Mouse (Mus musculus) limb, embryonic 14.5 days (tissue): ENCODE measurements around the gene Olfr777. TPM values are rescaled to one million over a fixed set of nuclear protein-coding genes. Genes with fewer than 3 reads are reported as not detected.

ENCODE experiments used
- ATAC-seq: fragments of 200-750 bp; cut with Nextera tagmentation; 2 replicates; pipeline ENCODE4 v1.8.0; 2017; ENCODE audit warnings: low read depth, moderate number of reproducible peaks, moderate TSS enrichment; ENCODE audit not compliant: low FRiP score
- DNase-seq: peaks from one replicate; pipeline ENCODE4 v3.0.0-alpha.2; 2015; ENCODE audit warnings: low spot score
- H3K27ac ChIP-seq: fragments of 300-500 bp; sonication (generic); replicated peaks from 2 replicates; pipeline ENCODE4 v1.5.1; 2014; ENCODE audit warnings: low read depth, mild to moderate bottlenecking, low read length, moderate library complexity, mixed read lengths
- H3K27me3 ChIP-seq: fragments of 300-500 bp; sonication (generic); 2 replicates; pipeline ENCODE4 v1.6.1; 2014; ENCODE audit warnings: low read length, mixed read lengths; ENCODE audit not compliant: control insufficient read depth, insufficient read depth
- H3K36me3 ChIP-seq: fragments of 300-500 bp; sonication (generic); 2 replicates; pipeline ENCODE4 v1.6.1; 2014; ENCODE audit warnings: mild to moderate bottlenecking, low read length, moderate library complexity, mixed read lengths; ENCODE audit not compliant: control insufficient read depth, insufficient read depth
- H3K4me1 ChIP-seq: fragments of 300-500 bp; sonication (generic); 2 replicates; pipeline ENCODE4 v1.6.1; 2014; ENCODE audit warnings: antibody characterized with exemption, low read length, mixed read lengths; ENCODE audit not compliant: control insufficient read depth, insufficient read depth
- H3K4me2 ChIP-seq: fragments of 300-500 bp; sonication (generic); replicated peaks from 2 replicates; pipeline ENCODE4 v1.6.1; 2014; ENCODE audit warnings: low read depth, mild to moderate bottlenecking, low read length, moderate library complexity; ENCODE audit not compliant: severe bottlenecking
- H3K4me3 ChIP-seq: fragments of 300-500 bp; sonication (generic); replicated peaks from 2 replicates; pipeline ENCODE4 v1.5.1; 2014; ENCODE audit warnings: low read length
- H3K9ac ChIP-seq: fragments of 300-500 bp; sonication (generic); 2 replicates; pipeline ENCODE4 v1.6.1; 2014; ENCODE audit warnings: mild to moderate bottlenecking, low read depth, low read length, moderate library complexity; ENCODE audit not compliant: severe bottlenecking
- H3K9me3 ChIP-seq: fragments of 300-500 bp; sonication (generic); 2 replicates; pipeline ENCODE4 v1.6.1; 2016; ENCODE audit warnings: low read length; ENCODE audit not compliant: control insufficient read depth
- POLR2A ChIP-seq: fragments of 200-500 bp; IDR thresholded peaks from 2 replicates; pipeline ENCODE4 v1.8.0; 2012; ENCODE audit warnings: inconsistent platforms, mild to moderate bottlenecking, moderate library complexity, borderline replicate concordance; ENCODE audit not compliant: insufficient read depth, insufficient read length; ENCODE audit errors: extremely low read depth
- WGBS: fragments of 180-500 bp; shearing (Covaris S2); extraction: QIAGEN DNeasy Blood & Tissue Kit; methylation state at CpG from one replicate; pipeline ENCODE4 v1.1.7; 2014; 5-methylcytosine and 5-hydroxymethylcytosine counted together
- polyA plus RNA-seq, 2 experiments: library from polyadenylated mRNA; depleted of rRNA in 1 of 2; stranded (reverse) in 1 of 2; unstranded in 1 of 2; fragments of >200 nt; fragmentation: Nextera tagmentation in 1 of 2; extraction: Ambion mirVana in 1 of 2; gene quantifications; 2 replicates each; pipeline versions ENCODE4 v1.2.1 to v1.2.3; 2012 to 2014

Gene Olfr777
- polyA plus RNA-seq, 2 experiments = not detected

DNA sequence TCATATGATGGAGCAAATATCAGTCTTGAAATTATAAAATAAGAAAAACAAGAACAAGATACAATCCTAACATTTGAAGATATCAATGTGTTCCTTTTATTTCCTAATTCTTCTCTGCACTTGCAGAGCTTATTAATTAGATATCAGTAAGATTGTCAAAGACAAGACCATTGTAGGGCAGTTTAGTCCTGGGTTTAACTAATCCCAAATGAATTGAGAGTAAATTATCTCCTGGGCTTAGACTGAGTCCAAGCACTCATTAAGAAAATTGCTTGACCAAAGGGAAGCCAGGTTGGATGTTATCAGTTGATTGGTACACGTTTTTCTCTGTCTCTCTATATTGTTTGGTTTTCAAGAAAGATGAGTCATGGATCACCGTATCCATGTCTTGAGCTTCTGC is 35.4 kb downstream of the Olfr777 start, which contains the start of gene Olfr774:
Olfr774 (plus strand) TSS at position 301 of the 400 bp plus-strand sequence.
- no peaks in the 10 kb centered on the region for H3K9me3 ChIP-seq

DNA sequence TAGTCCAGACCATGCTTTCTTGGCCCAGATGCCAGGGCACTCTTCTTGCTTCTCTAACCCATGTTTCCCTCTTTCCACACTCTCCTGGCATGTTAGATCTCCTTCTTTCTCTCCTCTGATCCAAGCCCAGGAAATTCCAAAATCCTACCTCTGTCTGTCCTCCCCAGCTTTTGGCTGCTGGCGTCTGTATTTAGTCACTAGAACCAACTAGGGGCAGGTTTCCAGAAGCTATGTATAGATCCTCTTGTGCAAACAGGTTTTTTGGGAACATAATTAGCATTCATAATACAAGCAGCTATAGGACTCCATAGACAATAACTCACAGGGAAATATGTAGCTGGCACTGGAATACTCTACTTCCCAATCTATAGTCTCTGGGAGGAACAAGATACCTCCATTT is 40.5 kb downstream of the Olfr777 start:
- no peak overlapping the region for H3K27ac ChIP-seq
- H3K9me3 ChIP-seq = no peaks in the 10 kb centered on the region
- H3K36me3 ChIP-seq = no peaks in the 10 kb centered on the region
- WGBS = 91% methylated on average over 1 of the region's 1 CpGs
- no peak overlapping the region for H3K4me3 ChIP-seq
- ATAC-seq (no peak), DNase-seq (no peak)
- H3K9ac ChIP-seq = no peak overlapping the region
- H3K27me3 ChIP-seq = no peaks in the 10 kb centered on the region
- H3K4me1 ChIP-seq = no peaks in the 10 kb centered on the region
- no peak overlapping the region for H3K4me2 ChIP-seq
- no peak for TF ChIP-seq POLR2A

More for the DNA sequence above, 35.4 kb downstream of the Olfr777 start, which contains the start of gene Olfr774:
- Histone ChIP-seq H3K4me3 (no peak within 1 kb of the TSS), H3K4me1 (no peaks in the 10 kb centered on the region), H3K27ac (no peak within 1 kb of the TSS), H3K4me2 (no peak within 1 kb of the TSS), H3K27me3 (no peaks in the 10 kb centered on the region), H3K9ac (no peak within 1 kb of the TSS), H3K36me3 (no peaks in the 10 kb centered on the region)
- WGBS = 70% methylated on average over 2 of the region's 2 CpGs
- no peak for TF ChIP-seq POLR2A
- no peak for DNase-seq
- ATAC-seq = no peak

Other genes with a start within 250 kb of the Olfr777 start
- gene Olfr764-ps1, start 231.6 kb downstream of the Olfr777 start, polyA plus RNA-seq (2012; rRNA removed) = 0.01 TPM in 1 of 2 replicates, not detected in the other
- not detected in 2 replicates for gene Olfr764-ps1, start 231.6 kb downstream of the Olfr777 start, polyA plus RNA-seq (2014; fragmentation: Nextera tagmentation; extraction: Ambion mirVana)
- not detected in 2 replicates for gene Olfr765, start 221.5 kb downstream of the Olfr777 start, polyA plus RNA-seq (2012; rRNA removed)
- gene Olfr765, start 221.5 kb downstream of the Olfr777 start, polyA plus RNA-seq (2014; fragmentation: Nextera tagmentation; extraction: Ambion mirVana) = not detected in 2 replicates
- 0.03 TPM in 1 of 2 replicates, not detected in the other for gene Olfr766-ps1, start 202.5 kb downstream of the Olfr777 start, polyA plus RNA-seq (2012; rRNA removed)
- gene Olfr766-ps1, start 202.5 kb downstream of the Olfr777 start, polyA plus RNA-seq (2014; fragmentation: Nextera tagmentation; extraction: Ambion mirVana) = not detected in 2 replicates
- 0.01 TPM in 1 of 2 replicates, not detected in the other for gene Olfr767, start 188.6 kb downstream of the Olfr777 start, polyA plus RNA-seq (2012; rRNA removed)
- gene Olfr767, start 188.6 kb downstream of the Olfr777 start, polyA plus RNA-seq (2014; fragmentation: Nextera tagmentation; extraction: Ambion mirVana) = not detected in 2 replicates
- gene Olfr768, start 172.1 kb downstream of the Olfr777 start, polyA plus RNA-seq (2012; rRNA removed) = not detected in 2 replicates
- gene Olfr768, start 172.1 kb downstream of the Olfr777 start, polyA plus RNA-seq (2014; fragmentation: Nextera tagmentation; extraction: Ambion mirVana) = 0.04 TPM in 1 of 2 replicates, not detected in the other
- gene Olfr769, start 153.6 kb downstream of the Olfr777 start, polyA plus RNA-seq (2012; rRNA removed) = 0.01 TPM in 1 of 2 replicates, not detected in the other
- gene Olfr769, start 153.6 kb downstream of the Olfr777 start, polyA plus RNA-seq (2014; fragmentation: Nextera tagmentation; extraction: Ambion mirVana) = not detected in 2 replicates
- gene Olfr770, start 132.5 kb downstream of the Olfr777 start, polyA plus RNA-seq (2012; rRNA removed) = not detected in 2 replicates
- gene Olfr770, start 132.5 kb downstream of the Olfr777 start, polyA plus RNA-seq (2014; fragmentation: Nextera tagmentation; extraction: Ambion mirVana) = not detected in 2 replicates
- gene Olfr771, start 106.7 kb downstream of the Olfr777 start, polyA plus RNA-seq (2012; rRNA removed) = not detected in 2 replicates
- gene Olfr771, start 106.7 kb downstream of the Olfr777 start, polyA plus RNA-seq (2014; fragmentation: Nextera tagmentation; extraction: Ambion mirVana) = not detected in 2 replicates
- gene Olfr772, start 93.6 kb downstream of the Olfr777 start, polyA plus RNA-seq (2012; rRNA removed) = not detected in 2 replicates
- not detected in 2 replicates for gene Olfr772, start 93.6 kb downstream of the Olfr777 start, polyA plus RNA-seq (2014; fragmentation: Nextera tagmentation; extraction: Ambion mirVana)
- not detected in 2 replicates for gene Olfr773, start 84.1 kb downstream of the Olfr777 start, polyA plus RNA-seq (2012; rRNA removed)
- gene Olfr773, start 84.1 kb downstream of the Olfr777 start, polyA plus RNA-seq (2014; fragmentation: Nextera tagmentation; extraction: Ambion mirVana) = not detected in 2 replicates
- not detected in 2 replicates for gene Olfr774, start 35.3 kb downstream of the Olfr777 start, polyA plus RNA-seq (2012; rRNA removed)
- not detected in 2 replicates for gene Olfr774, start 35.3 kb downstream of the Olfr777 start, polyA plus RNA-seq (2014; fragmentation: Nextera tagmentation; extraction: Ambion mirVana)
- gene Olfr775, start 23.1 kb downstream of the Olfr777 start, polyA plus RNA-seq (2012; rRNA removed) = not detected in 2 replicates
- gene Olfr775, start 23.1 kb downstream of the Olfr777 start, polyA plus RNA-seq (2014; fragmentation: Nextera tagmentation; extraction: Ambion mirVana) = not detected in 2 replicates
- not detected in 2 replicates for gene Olfr776, start 12.4 kb downstream of the Olfr777 start, polyA plus RNA-seq (2012; rRNA removed)
- gene Olfr776, start 12.4 kb downstream of the Olfr777 start, polyA plus RNA-seq (2014; fragmentation: Nextera tagmentation; extraction: Ambion mirVana) = not detected in 2 replicates
- not detected in 2 replicates for gene Olfr780, start 46.6 kb upstream of the Olfr777 start, polyA plus RNA-seq (2012; rRNA removed)
- not detected in 2 replicates for gene Olfr780, start 46.6 kb upstream of the Olfr777 start, polyA plus RNA-seq (2014; fragmentation: Nextera tagmentation; extraction: Ambion mirVana)
- not detected in 2 replicates for gene Olfr781, start 57.4 kb upstream of the Olfr777 start, polyA plus RNA-seq (2012; rRNA removed)
- gene Olfr781, start 57.4 kb upstream of the Olfr777 start, polyA plus RNA-seq (2014; fragmentation: Nextera tagmentation; extraction: Ambion mirVana) = not detected in 2 replicates
- gene Olfr782, start 77.4 kb upstream of the Olfr777 start, polyA plus RNA-seq (2012; rRNA removed) = not detected in 2 replicates
- not detected in 2 replicates for gene Olfr782, start 77.4 kb upstream of the Olfr777 start, polyA plus RNA-seq (2014; fragmentation: Nextera tagmentation; extraction: Ambion mirVana)
- gene Olfr784, start 112.6 kb upstream of the Olfr777 start, polyA plus RNA-seq (2012; rRNA removed) = 0.04 TPM in 1 of 2 replicates, not detected in the other
- 0.12 and 0.15 TPM in 2 replicates for gene Olfr784, start 112.6 kb upstream of the Olfr777 start, polyA plus RNA-seq (2014; fragmentation: Nextera tagmentation; extraction: Ambion mirVana)
- gene Olfr785, start 133.9 kb upstream of the Olfr777 start, polyA plus RNA-seq (2012; rRNA removed) = not detected in 2 replicates
- not detected in 2 replicates for gene Olfr785, start 133.9 kb upstream of the Olfr777 start, polyA plus RNA-seq (2014; fragmentation: Nextera tagmentation; extraction: Ambion mirVana)
- not detected in 2 replicates for gene Olfr786, start 155.8 kb upstream of the Olfr777 start, polyA plus RNA-seq (2012; rRNA removed)
- gene Olfr786, start 155.8 kb upstream of the Olfr777 start, polyA plus RNA-seq (2014; fragmentation: Nextera tagmentation; extraction: Ambion mirVana) = not detected in 2 replicates
- not detected in 2 replicates for gene Olfr787, start 190.4 kb upstream of the Olfr777 start, polyA plus RNA-seq (2012; rRNA removed)
- not detected in 2 replicates for gene Olfr787, start 190.4 kb upstream of the Olfr777 start, polyA plus RNA-seq (2014; fragmentation: Nextera tagmentation; extraction: Ambion mirVana)
- not detected in 2 replicates for gene Olfr788, start 199.5 kb upstream of the Olfr777 start, polyA plus RNA-seq (2012; rRNA removed)
- gene Olfr788, start 199.5 kb upstream of the Olfr777 start, polyA plus RNA-seq (2014; fragmentation: Nextera tagmentation; extraction: Ambion mirVana) = not detected in 2 replicates
- gene Olfr789, start 213.3 kb upstream of the Olfr777 start, polyA plus RNA-seq (2012; rRNA removed) = not detected in 2 replicates
- gene Olfr789, start 213.3 kb upstream of the Olfr777 start, polyA plus RNA-seq (2014; fragmentation: Nextera tagmentation; extraction: Ambion mirVana) = not detected in 2 replicates
- gene Olfr790, start 227.0 kb upstream of the Olfr777 start, polyA plus RNA-seq (2012; rRNA removed) = not detected in 2 replicates
- not detected in 2 replicates for gene Olfr790, start 227.0 kb upstream of the Olfr777 start, polyA plus RNA-seq (2014; fragmentation: Nextera tagmentation; extraction: Ambion mirVana)